Mouse (Mus musculus) urinary bladder, postnatal 10 days (tissue): ENCODE results near the gene Dnaic1.
A peak's percentile ranks its signal among the peaks of the same experiment; 100 is the strongest.

ENCODE experiments used
- DNase-seq: peaks from one replicate; pipeline ENCODE4 v3.0.0; 2022; ENCODE audit warnings: low spot score

Gene Dnaic1

DNA sequence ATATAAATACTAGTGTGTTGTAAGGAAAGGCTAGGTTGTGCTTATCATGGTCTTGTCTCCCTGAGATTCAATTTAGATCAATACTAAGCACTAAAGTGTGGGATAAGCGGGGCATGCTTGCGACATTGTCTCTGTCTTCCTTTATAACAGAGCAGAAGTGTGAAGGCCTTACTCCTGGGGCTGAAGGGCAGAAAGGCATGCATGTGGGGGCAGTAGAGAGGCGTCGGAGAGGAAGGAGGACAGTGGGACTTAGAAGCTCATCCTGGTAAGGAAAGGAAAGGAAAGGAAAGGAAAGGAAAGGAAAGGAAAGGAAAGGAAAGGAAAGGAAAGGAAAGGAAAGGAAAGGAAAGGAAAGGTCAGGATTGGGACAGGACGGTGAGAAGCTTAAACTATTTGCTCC, 1.9 kb downstream of the Dnaic1 start:
- no peak for DNase-seq

DNA sequence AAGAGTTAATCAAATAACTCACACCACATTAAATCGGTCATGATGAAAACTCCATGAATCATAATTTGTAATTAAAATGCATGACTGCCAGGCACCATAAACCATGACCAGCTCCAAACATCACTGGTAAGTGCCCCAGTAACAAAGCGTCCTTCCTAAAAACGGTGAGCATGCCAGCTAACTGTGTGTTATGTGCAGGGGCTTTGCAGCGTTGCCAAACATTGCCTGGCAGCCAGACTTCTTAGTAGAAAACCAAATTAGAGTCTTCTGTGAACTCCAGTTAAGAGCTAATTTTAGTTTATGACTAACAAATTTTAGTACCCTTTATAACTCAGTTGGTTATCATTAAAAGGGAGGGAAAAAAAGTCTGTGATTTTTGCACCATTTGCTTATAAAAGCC, 3.9 kb downstream of the Dnaic1 start:
- DNase-seq, result no peak

DNA sequence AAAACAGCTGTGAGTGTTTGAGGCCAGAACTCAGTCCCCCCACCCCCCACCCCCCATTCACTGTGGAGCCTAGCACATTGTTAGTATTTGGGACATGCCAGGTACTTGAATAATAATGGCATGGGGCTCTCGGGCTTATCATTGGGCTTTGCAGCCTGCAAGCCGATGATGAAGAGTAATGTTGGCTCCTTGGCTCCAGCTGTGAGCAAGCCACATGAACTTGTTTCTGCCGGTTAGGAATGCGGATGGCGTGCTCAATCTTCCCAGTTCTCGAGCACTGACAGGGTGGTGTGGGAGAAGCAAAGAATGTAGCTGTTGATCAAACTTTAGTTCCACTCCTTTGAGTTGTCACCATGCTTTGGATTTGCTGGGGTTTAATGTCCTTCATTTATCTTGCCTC, 6.3 kb downstream of the Dnaic1 start:
- no peak for DNase-seq

DNA sequence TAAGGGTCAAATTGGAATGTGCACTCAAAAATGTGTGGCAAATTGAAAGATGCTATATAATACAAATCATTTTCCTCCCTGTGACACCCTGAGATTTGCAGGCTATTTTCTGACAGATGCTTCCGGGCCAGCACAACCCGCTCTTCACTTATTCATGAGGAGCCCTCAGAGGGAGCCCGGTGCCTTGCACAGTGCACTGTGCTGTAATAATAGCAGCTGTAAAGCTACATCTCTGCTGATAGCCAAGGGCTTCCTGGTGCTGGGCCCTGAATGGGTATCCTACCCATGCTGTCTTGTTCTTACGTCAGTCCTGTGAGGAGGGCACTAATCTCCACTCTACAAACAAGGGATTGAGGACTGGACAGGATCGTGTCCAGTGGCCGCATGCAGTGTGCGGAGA, 13.8 kb downstream of the Dnaic1 start:
- no peak for DNase-seq

DNA sequence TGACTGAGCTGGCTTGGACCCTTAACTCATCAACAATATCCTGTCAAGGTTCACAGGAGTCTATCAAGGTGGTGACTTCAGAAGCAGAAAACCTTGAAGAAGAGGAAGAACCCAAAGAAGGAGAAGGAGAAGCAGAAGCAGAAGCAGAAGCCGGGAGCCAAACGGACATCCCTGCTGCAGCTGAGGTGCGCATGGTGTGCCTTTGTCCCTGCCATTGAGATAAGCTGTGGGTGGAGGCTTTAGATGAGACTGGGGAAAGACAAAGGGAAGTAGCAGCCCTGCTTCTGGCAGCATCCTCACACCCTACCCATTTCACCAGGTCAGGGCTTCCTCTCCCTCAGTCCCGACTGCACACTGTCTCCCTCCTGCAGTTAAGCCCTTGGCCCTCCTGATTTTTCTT, 33.2 kb downstream of the Dnaic1 start:
- DNase-seq, result no peak

DNA sequence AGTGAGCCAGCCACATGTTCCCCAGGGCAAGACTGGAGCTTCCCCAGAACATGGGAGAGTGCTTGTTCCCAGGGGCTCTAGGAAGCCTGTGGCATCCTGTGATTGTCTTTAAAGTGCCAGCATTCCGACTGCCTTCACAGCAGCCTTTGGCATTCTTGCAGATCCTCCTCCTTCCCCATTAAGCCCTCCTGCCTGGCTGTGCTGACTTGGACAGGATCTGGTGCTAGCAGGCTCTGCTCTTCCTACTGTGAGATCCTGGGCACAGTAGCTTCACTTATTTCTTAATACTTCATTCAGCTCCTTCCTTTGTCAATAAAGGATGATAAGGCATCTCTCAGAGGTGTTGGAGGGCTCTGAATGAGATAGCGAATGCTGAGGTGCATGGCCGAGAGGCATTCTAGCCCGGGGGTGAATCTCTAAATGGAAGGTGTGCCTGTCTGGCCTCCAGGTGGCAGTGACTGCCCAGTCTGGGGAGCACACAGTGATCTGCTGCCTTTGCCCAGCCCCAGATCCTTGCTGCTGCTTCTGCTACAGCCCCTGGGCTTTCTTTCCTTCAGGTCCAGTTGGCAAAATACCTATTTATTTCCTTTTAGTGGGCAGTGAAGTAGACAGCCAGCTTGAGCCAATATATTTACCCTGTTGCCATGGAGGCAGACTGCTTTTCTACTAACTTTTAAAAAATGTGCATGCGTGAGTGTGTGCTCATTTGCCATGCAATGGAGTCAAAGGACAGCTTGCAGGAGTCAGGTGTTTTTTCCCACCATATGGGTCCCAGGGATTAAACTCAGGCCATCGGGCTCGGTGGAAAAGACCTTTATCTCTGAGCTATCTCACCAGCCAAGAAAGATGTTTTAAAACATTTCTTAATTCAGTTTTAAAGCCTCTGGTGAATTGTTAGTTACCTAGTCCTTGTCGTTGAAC, 35.2 kb downstream of the Dnaic1 start:
- DNase-seq, result no peak

DNA sequence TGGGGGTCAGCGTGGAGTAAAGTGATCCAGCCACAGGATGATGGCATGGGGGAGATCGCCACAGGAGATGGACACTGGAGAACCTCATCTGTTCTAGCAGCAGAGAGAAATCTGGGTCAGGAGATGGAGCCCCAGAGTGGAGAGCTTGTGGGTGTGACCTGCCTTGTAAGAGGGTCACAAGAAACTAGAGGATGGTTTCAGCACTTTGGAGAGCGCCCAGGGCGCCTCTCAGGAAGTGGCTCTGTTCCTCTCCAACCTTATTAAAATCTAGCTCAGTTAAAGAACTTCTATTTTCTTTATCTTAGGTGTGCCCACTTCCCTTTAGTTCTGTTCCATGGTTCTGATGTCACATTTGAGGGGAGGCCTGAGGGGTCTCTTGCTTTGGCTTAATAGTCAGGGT, 37.2 kb downstream of the Dnaic1 start:
- no peak for DNase-seq

DNA sequence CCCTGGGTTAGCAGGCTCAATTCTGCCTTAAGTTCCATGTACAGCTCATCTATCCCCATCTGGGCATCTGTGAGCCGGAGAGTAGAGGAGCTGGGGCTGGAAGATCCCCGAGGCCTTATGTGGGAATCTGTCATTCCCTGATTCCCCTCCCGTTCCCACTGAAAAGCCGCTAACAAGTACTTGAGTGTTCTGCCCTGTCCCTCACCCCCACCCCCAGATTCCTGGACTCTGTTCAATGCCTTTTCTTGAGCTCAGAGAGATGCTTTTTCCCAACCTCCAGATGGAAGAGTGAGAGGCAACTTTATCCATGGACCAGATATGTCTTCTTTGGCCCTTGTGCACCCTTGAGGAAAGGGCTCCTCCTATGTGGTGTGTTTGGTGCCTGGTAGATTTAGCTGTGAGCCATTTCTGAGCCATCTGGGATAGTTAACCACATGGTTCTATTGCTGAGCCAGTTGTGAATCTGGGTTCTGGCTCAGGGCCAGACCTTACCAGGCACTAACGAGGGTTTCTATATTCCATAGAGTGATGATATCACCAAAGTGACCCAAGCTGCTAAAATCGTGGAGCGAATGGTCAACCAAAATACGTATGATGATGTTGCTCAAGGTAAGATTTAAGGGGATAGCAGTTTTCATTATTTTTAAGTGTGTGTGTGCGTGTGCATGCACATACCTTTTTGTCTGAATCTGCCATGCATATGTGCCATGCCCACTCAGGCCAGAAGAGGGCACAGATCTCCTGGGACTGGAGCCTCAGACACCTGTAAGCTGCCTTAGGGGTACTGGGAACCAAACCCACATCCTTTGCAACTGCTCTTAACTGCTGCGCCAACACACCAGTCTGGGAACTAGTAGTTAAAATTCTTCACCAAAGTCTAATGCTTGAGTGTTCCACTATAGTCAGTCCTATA, 40.4 kb downstream of the Dnaic1 start:
- DNase-seq, result no peak

DNA sequence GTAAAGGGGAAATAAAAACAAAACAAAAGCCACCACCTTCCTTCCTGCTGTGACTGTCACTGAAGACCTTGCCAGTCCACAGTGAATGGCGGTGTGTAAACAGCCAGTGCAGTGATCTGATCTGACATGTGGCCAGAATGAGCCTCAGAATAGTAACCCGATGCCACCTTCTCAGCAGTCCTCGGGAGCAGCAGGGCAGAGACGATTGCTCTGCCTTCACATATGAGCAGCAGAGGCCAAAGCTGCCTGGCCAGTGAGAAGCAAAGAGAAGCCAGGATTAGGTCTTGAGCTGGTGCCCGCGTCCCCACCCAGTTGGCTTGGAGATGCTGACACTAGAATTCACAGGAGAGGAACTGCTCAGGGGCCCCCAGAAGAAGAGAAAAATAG, 41.0 kb downstream of the Dnaic1 start:
- DNase-seq, result no peak

DNA sequence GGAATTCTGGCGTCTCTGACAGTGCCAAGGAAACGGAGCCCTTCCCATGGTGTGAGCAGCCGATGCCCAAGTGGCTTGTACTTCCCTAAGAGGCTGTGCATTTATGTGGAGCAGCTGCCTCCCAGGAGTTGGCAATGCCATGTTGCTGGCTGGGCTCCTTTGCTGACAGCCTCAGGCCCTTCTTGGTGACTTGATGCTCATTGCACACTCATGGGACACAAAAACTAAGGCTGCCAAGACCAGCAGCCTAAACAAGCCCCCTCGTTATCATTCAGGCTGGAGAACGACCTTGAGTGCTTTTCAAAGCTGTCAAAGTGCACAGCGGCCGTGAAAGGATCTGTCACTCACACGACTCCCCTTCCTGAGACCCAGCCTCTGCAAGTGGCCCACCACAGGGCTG, 42.6 kb downstream of the Dnaic1 start:
- no peak for DNase-seq

DNA sequence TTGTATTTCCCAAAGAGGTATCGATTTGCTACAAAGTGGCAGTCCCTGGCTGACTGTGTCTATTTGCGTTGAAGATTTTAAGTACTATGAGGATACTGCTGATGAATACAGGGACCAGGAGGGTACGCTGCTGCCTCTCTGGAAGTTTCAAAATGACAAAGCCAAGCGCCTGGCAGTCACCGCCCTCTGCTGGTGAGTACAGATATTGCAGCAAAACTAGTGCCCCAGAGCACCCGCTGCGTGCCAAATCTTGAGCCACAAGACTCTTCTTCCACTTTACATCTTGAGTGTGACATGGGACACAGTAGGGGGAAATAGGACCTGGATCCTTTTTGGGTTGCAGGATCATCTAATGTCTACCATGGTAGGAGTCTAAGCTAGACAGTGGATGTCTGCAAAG, 44.6 kb downstream of the Dnaic1 start:
- peak; percentile 52 for DNase-seq

DNA sequence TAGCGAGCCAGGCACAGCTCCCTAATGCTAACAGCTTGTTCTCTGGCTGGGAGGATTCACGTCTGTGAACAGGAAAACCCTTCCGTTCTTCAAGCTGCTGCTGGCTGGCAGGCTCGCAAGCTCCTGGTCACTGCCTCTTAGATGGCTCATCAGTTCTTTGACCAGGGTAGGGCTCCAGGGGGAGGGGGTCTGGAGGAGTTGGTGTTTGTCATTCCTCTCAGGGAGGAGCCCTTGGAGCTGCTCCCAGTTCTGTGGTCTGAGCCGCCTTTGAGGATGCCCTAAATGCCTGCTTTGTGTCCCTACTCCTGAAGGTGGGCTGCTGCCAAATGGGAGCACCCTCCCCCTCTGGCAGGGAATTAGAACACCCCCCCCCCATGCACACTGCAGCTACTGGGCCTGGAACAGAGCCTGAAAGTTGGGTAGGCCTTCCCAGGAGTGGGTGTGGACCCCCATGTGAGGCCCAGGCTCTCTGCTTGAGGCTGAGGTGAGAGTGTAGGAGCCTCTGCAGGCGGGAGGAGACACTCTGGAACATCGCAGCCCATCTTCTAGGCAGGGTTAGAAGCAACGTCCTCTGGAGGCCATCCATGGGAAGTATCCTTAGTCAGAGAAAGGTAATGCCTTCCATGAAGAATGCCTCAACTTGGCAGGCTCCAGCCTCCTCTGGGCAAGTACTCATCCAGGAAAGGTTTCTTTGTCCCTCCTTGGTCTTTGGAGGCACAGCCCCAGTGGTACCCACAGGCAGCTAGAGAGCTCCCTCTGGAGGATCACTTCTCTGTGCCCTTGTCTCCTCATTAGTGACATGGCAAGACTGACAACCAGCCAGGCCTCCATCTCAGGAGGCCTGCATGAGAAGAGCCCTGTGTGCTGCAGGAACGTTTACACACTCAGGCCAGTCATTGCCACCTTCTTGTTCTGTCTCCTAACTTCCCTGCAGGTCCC, 46.4 kb downstream of the Dnaic1 start:
- DNase-seq, result no peak

DNA sequence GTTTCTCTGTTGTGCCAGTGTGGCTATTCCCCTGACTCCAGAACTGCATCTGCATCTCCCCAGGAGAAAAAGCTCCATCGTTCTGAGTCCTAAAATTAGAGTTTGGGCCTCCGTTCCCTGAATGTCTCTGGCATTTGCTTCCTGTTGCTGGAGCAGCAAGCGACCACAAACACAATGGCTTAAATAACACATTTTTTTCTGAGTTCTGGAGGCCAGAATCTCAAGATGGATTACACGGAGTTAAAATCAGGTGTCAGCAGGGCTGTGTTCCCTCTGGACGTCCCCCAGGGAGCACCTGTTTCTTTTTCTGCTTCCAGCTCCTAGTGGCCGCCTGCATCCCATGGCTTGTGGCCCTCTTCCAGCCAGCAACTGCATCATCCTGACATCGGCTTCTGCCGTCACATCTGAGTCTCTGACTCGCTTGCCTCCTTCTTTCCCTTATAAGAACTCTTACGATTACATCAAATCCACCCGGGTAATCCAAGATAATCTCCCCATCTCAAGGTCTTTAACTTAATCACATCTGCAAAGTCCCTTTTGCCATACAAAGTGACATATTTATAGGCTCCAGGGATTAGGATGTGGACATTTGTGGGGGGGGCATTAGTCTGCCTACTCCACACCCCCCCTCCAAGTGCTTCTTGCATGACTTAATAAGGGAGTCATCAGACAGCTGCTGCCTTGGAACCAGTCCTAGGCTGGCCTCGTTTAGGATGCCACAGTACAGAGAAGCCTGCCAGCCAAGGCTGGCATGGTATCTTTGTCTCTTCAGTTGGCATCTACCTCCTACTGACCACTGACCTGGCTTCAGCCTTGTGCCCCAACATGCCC, 49.6 kb downstream of the Dnaic1 start:
- DNase-seq, result no peak

DNA sequence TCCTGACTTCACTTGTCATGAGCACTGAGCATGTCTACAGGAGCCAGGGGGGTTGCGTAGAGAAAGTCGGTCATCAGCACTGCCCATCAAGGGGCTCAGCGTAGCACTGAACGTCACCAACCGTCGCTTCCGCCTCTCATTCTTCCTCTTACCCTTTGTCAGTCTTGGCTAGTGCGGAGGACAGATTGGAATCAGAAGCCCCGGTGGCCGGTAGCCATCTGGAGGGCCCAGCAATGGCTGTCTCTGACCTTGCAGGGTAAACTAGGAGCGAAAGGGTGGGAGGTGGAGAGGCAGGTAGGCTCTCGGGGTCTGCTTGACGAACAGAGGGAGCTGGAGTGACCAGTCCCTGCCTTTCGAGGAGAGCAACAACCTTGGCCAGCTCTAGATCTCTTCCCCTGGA, 52.5 kb downstream of the Dnaic1 start:
- no peak for DNase-seq

DNA sequence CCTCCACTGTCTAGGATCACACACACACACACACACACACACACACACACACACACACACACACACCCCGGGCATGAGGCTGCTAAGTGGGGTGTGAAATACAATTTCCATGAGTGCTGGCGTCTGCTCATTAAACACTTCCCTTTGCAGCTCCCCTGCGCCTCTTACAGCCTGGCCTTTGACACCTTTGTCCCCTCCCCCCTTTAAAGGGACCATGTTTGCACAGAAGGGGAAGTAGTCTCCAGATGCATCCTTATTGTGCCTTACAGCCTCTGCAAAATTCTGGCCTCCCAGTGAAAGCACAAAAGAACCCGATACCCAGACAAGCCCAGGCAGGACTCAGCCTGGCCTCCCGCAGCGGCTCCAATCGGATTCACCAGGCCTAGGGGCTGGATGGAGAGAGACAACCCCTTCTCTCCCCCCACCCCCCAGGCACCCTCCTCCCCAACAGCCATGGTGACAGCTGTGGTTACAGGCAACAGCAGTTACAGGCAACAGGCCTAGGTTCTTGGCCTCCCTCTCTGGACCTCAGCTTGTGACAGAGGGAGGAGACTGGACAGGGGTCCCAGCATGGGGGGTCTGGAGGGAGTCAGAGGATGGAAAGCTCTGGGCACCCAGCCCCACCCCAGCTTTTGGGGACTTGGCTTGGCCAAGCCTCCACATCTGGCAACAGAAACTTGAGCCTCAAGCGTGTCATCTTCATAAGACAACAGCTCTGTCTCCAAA, 58.8 kb downstream of the Dnaic1 start:
- DNase-seq, result no peak

DNA sequence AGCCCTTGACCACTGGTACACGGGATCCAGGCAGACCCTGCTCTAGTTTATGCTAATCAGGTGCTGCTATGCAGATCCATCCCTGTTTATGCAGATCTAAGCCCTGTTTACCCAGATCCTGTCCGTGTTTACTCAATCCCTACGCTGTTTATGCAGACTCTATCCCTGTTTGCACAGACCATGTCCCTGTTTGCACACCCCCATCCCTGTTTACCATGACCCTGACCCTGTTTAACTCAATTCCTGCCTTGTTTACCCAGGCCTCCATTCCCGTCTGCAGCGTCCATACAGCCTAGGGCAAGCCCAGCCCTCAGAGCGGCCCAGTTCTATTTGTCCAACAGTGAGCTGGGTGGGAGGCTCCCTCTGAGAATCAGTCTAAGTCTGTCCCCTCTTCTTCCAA, 60.6 kb downstream of the Dnaic1 start:
- no peak for DNase-seq

DNA sequence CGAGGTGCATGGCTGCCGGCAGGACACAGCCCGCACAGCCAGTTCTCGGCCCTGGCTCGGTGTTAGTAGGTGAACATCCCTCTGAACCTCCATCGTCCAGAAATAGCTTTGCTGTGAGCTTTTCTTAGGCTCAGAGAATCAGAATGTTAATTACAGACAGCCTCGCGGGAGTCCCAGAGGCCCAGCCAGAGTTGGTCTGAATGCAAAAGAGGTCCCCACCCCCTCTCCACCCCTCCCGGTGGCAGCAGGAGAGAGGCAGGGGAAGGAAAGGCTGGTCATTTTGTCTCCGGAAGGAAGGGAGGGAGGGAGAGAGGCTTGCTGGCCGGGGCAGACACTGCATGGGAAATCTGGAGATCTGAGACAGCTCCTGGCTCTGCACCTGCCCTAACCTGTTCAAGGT, 61.8 kb downstream of the Dnaic1 start:
- no peak for DNase-seq

DNA sequence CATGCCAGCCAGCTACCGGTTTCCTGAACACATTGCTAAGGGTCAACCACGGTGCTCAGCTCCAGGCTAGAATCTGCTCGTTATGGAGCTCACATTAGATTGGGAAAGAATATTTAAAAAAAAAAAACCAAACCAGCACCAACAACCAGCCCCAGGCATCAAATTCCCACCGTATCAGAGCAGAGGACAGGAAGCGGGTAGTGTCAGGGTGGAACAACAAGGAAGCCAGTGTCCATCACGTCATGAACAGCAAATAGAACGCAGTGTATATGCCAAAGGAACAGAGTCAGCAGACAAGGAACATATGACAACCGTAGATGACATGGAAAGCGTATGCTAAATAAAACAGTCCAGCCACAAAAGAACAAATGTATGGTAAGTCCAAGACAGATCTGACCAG, 63.4 kb downstream of the Dnaic1 start:
- no peak for DNase-seq

DNA sequence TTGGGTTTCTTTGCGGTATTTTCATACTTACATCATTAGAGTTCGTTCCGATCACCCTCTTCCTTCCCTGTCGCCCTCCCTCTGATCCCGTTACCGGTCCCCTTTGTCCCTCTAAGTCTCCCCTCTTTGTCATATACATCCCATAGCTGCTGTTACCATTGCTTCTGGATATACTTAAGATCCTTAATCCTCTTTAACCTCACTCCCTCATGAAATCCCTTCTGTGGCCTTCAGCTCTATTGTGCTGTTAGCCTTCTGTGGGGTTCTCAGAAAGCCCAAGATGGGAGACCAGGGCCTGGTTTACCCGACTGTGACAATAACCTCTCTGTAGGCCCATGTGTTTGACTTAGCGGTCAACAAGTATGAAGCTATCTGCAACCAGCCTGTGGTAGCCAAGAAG, 65.1 kb downstream of the Dnaic1 start:
- DNase-seq, result no peak

DNA sequence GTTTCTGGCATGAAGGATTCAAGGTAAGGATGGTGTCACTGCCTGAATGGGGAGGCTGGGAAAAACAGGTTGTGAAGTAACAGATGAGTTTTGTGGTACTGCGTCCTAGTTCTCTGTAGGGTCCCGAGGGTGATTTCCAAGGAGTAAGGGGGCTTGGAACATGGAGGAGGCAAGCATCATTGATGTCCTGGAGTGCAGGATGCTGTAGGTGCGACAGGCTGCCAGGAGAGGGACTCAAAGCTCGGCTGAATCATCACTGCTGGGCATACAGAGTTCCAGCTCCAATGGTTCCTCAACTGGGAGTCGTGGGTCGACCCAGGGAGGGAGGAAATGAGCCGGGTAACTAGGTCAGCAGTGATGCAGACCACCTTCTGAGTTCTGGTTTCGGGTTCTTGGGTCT, 65.6 kb downstream of the Dnaic1 start:
- DNase-seq, result no peak

DNA sequence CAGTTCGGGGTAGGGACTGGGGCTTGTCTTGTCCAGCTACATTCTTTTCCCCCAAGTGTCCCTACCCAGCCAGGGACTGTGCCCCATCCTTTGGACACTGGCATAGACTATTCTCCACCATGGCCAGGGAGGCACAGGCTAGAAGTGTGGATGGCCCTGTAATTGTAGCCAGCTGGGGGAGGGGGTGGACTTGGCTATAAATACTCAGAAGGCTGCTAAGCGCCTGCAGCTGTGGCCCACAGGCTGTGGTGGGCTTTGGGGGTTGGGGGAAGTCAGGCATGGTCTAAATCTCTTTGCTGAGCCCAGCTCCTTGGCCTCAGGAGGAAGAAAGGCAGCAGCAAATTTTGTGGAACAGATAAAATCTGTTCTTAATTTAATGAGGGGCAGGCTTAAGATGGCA, 66.3 kb downstream of the Dnaic1 start:
- DNase-seq, result no peak
